ENCODE assay signal across 21 mouse cellular contexts in genomic region chr17:18858822-18859221, GRCm38 (mm10). TPM values are rescaled to one million over a fixed set of nuclear protein-coding genes. Genes with fewer than 3 reads are reported as not detected.
"Had no signal": no experiment of that assay in that cellular context is flagged by ENCODE, and none has a peak within 500 bp of the region (broad histone marks: within the 10 kb centered on the region; RNA-seq: fewer than 3 reads in every experiment).

No protein-coding gene starts in this region.

RNA-seq across cellular contexts. Expression of gene Vmn2r97, which starts 55.3 kb away (rescaled TPM):
- total RNA-seq: left cerebral cortex, postnatal 25 days; left cerebral cortex, postnatal 4 days; liver, adult 2 months; megakaryocyte progenitor cell, adult 5-6 weeks; megakaryocyte, adult 5-6 weeks; megakaryocyte-erythroid progenitor cell, adult 5-6 weeks; midbrain, postnatal 0 days; monocyte, adult 5-6 weeks had no signal
- polyA plus RNA-seq: limb, embryonic 12.5 days; liver, adult 2 months; liver, embryonic 14.5 days; liver, postnatal 0 days; lung, adult 2 months; lung, embryonic 16.5 days; lung, postnatal 0 days; macrophage; midbrain, embryonic 11.5 days; midbrain, embryonic 12.5 days; midbrain, embryonic 15.5 days; midbrain, postnatal 0 days; myocyte; neural tube, embryonic 11.5 days; neural tube, embryonic 12.5 days had no signal
